Mouse (Mus musculus): ENCODE data around the gene Olfr1494.

DNA sequence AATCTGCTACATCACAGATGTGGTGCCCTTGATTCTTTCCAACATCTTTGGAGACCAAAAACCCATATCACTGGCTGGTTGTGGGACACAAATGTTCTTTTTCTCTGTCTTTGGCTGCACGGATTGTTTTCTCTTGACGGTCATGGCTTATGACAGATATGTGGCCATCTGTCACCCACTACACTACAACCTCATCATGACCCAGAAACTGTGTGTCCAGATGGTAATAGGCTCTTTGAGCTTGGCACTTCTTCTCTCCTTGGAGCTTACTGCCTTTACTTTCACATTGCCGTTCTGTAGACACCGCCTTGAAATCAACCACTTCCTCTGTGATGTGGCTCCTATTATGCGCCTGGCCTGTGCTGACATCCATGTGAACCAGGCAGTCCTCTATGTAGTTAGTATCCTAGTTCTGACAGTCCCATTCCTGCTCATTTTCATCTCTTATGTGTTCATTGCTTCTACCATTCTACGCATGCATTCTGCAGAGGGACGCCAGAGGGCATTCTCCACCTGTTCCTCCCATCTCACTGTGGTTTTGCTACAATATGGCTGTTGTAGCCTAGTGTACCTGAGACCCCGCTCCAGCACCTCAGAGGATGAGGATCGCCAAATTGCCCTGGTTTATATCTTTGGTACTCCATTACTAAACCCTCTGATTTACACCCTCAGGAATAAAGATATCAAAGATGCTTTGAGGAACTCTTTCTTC, 29.2 kb downstream of the Olfr1494 start:
- TF ChIP-seq POLR2A (IDR thresholded peaks at IDR 0.05; ENCODE audit: extremely low read depth, insufficient read depth, low read length) (no peak), CTCF (IDR thresholded peaks at IDR 0.05; ENCODE audit: extremely low read depth, insufficient read depth, low read length) (no peak)
